Mouse (Mus musculus): ENCODE results near the gene Tmem63c. TPM values are rescaled to one million over a fixed set of nuclear protein-coding genes. Genes with fewer than 3 reads are reported as not detected.

Gene Tmem63c
- 10 to 100 TPM; 41.7 to 43.8 TPM for total RNA-seq (2021)
- long read RNA-seq, experiment 1, transcript Tmem63c-201 (25 exons, 3,327 nt), result major isoform, 8 of 22 reads
- long read RNA-seq, experiment 1, partial matches to known transcripts, result 5 of 22 reads
- long read RNA-seq, experiment 1, other reads (novel, unspliced or antisense), result 5 of 22 reads
- long read RNA-seq, experiment 2, transcript Tmem63c-201 (25 exons, 3,327 nt), result major isoform, 5 of 17 reads
- long read RNA-seq, experiment 2, partial matches to known transcripts, result 4 of 17 reads
- long read RNA-seq, experiment 2, other reads (novel, unspliced or antisense), result 6 of 17 reads

GRCm38 (mm10) chr12:87021040-87021439 is at the start of gene Tmem63c:
Gene Tmem63c (plus strand): TSS chr12:87021340.
- H3K27ac ChIP-seq, result no peak within 1 kb of the TSS
- DNase-seq (ENCODE audit: extremely low spot score in 1 of 2, low spot score in 2 of 2), result no peak
- no peak within 1 kb of the TSS for H3K4me3 ChIP-seq
- no peak for TF ChIP-seq CTCF (IDR thresholded peaks at IDR 0.05)
- intact Hi-C loops (cut with DNase I), result no loop called here

GRCm38 (mm10) chr12:86973216-86973615 is 47.9 kb upstream of the Tmem63c start:
- Histone ChIP-seq H3K27ac (peak overlapping the region; percentile 28; the same call in 1 of the 2 replicates), H3K4me3 (no peak overlapping the region)
- no peak for TF ChIP-seq CTCF (IDR thresholded peaks at IDR 0.05)
- intact Hi-C loops (cut with DNase I), result no loop called here
- DNase-seq (ENCODE audit: extremely low spot score in 1 of 2, low spot score in 2 of 2), result peak; percentile 65 to 70

- TF ChIP-seq CTCF (IDR thresholded peaks at IDR 0.05), result no peak
- Histone ChIP-seq H3K4me3 (no peak overlapping the region), H3K27ac (no peak overlapping the region; the same call in 1 of the 2 replicates)
- intact Hi-C loops (cut with DNase I), result loop anchor here (2.0 kb wide), 1 partner anchor 27 kb away; the partner anchor contains the start of gene Cipc
- DNase-seq (ENCODE audit: extremely low spot score in 1 of 2, low spot score in 2 of 2), result peak; percentile 58 to 65
Observed at GRCm38 (mm10) chr12:86973706-86974105, 47.4 kb upstream of the Tmem63c start.

GRCm38 (mm10) chr12:86974387-86975288 is 46.5 kb upstream of the Tmem63c start:
- Histone ChIP-seq H3K4me3 (peak overlapping the region; percentile 44), H3K27ac (peak overlapping the region; percentile 76)
- TF ChIP-seq CTCF (IDR thresholded peaks at IDR 0.05), result peak; percentile 92
- intact Hi-C loops (cut with DNase I), result loop anchor here (2.0 kb wide), 1 partner anchor 28 kb away; the partner anchor contains the start of gene Cipc
- DNase-seq (ENCODE audit: extremely low spot score in 1 of 2, low spot score in 2 of 2), result peak; percentile 80 to 81

- intact Hi-C loops (cut with DNase I), result loop anchor here (2.0 kb wide), 1 partner anchor 29 kb away; the partner anchor contains the start of gene Cipc
- no peak for DNase-seq (ENCODE audit: extremely low spot score in 1 of 2, low spot score in 2 of 2)
- no peak for TF ChIP-seq CTCF (IDR thresholded peaks at IDR 0.05)
- H3K27ac ChIP-seq, result no peak overlapping the region
- no peak overlapping the region for H3K4me3 ChIP-seq
Observed at GRCm38 (mm10) chr12:86975761-86976160, 45.4 kb upstream of the Tmem63c start.

GRCm38 (mm10) chr12:86976511-86977168 is 44.5 kb upstream of the Tmem63c start:
- intact Hi-C loops (cut with DNase I), result no loop called here
- Histone ChIP-seq H3K27ac (no peak overlapping the region), H3K4me3 (no peak overlapping the region)
- peak; percentile 51 for TF ChIP-seq CTCF (IDR thresholded peaks at IDR 0.05)
- no peak for DNase-seq (ENCODE audit: extremely low spot score in 1 of 2, low spot score in 2 of 2)

- Histone ChIP-seq H3K27ac (no peak overlapping the region; the same call in 1 of the 2 replicates), H3K4me3 (0 out of 2 replicates have a peak overlapping the region, but pooled peaks have one; percentile 2)
- TF ChIP-seq CTCF (IDR thresholded peaks at IDR 0.05), result no peak
- intact Hi-C loops (cut with DNase I), result no loop called here
- peak; percentile 76 to 83 for DNase-seq (ENCODE audit: extremely low spot score in 1 of 2, low spot score in 2 of 2)
Observed at GRCm38 (mm10) chr12:86977833-86978232, 43.3 kb upstream of the Tmem63c start.

- intact Hi-C loops (cut with DNase I), result no loop called here
- Histone ChIP-seq H3K27ac (no peak overlapping the region), H3K4me3 (no peak overlapping the region)
- peak; percentile 72 for TF ChIP-seq CTCF (IDR thresholded peaks at IDR 0.05)
- DNase-seq (ENCODE audit: extremely low spot score in 1 of 2, low spot score in 2 of 2), result peak in 1 of 2 experiments; percentile 40
Observed at GRCm38 (mm10) chr12:86981180-86981579, 40.0 kb upstream of the Tmem63c start.

GRCm38 (mm10) chr12:86983470-86984193 is 37.5 kb upstream of the Tmem63c start:
- TF ChIP-seq CTCF (IDR thresholded peaks at IDR 0.05), result no peak
- intact Hi-C loops (cut with DNase I), result no loop called here
- DNase-seq (ENCODE audit: extremely low spot score in 1 of 2, low spot score in 2 of 2), result peak; percentile 56 to 60
- H3K27ac ChIP-seq, result peak overlapping the region; percentile 48; the same call in 1 of the 2 replicates
- H3K4me3 ChIP-seq, result no peak overlapping the region

GRCm38 (mm10) chr12:86984194-86984555 is 37.0 kb upstream of the Tmem63c start:
- Histone ChIP-seq H3K27ac (0 out of 2 replicates have a peak overlapping the region, but pooled peaks have one; percentile 48), H3K4me3 (no peak overlapping the region)
- TF ChIP-seq CTCF (IDR thresholded peaks at IDR 0.05), result no peak
- intact Hi-C loops (cut with DNase I), result no loop called here
- DNase-seq (ENCODE audit: extremely low spot score in 1 of 2, low spot score in 2 of 2), result peak in 1 of 2 experiments; percentile 14

GRCm38 (mm10) chr12:86986562-86986961 is 34.6 kb upstream of the Tmem63c start:
- no peak overlapping the region for H3K4me3 ChIP-seq
- no peak for DNase-seq (ENCODE audit: extremely low spot score in 1 of 2, low spot score in 2 of 2)
- intact Hi-C loops (cut with DNase I), result no loop called here
- peak overlapping the region; percentile 49 for H3K27ac ChIP-seq
- TF ChIP-seq CTCF (IDR thresholded peaks at IDR 0.05), result no peak
